In the genomic region with DNA sequence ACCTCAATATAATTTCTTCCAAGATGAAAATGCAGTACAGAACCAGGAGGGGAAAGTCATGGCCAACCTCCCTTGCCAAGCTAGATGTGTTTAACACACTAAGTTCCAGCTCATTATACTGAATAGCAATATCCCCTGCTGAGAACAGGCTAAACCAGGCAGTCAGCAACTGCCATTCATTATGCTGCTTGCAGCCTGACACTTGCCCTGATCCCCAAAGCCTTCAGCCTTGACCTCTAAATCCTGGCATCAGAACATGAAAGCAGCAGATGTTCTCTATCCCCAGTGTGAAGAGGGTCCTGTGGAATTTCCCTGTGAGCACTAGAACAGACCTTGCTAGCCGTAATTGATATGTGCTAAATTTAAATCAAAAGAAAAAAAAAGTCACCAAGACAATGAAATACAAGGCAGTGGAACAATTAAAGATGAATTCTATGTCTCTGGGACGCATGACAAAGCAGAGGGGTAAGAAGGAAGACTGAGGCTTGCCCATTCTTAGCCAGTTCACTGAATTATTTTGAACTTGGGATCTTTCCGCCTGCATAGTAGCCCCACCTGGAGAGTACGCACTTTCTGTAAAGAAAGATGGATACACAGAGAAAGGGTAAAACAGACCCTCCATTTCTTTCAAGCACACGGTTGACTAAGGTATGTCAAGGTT, we compare ENCODE assay signal across 15 mouse cellular contexts. TPM values are rescaled to one million over a fixed set of nuclear protein-coding genes. Genes with fewer than 3 reads are reported as not detected.
A peak's percentile ranks its signal among the peaks of the same experiment; 100 is the strongest.
DNase-seq lines count a peak whose midpoint lies in the region; ATAC-seq lines count a peak whose summit lies in the region.
"Had no signal": no experiment of that assay in that cellular context is flagged by ENCODE, and none has a peak within 500 bp of the region (broad histone marks: within the 10 kb centered on the region; RNA-seq: fewer than 3 reads in every experiment).

No protein-coding gene starts in this region.

- no peaks in the 10 kb centered on the region for H3K27me3 ChIP-seq in neural tube, embryonic 15.5 days (replicated peaks)
- no peaks in the 10 kb centered on the region for H3K27me3 ChIP-seq in limb, embryonic 13.5 days
- H3K27me3 ChIP-seq: heart, embryonic 13.5 days had no signal

- no peak overlapping the region for H3K9ac ChIP-seq in neural tube, embryonic 15.5 days (replicated peaks)
- H3K9ac ChIP-seq in limb, embryonic 13.5 days = no peak overlapping the region
- H3K9ac ChIP-seq: heart, embryonic 13.5 days had no signal

- ATAC-seq in neural tube, embryonic 15.5 days (ENCODE audit: low FRiP score) = no peak
- ATAC-seq in limb, embryonic 13.5 days (ENCODE audit: low FRiP score, low read depth) = peak; percentile 35; the same call in 1 of the 2 replicates
- ATAC-seq: CD4-positive, CD25-positive, alpha-beta regulatory T cell, adult 4 months; Patski had no signal

- H3K4me3 ChIP-seq in neural tube, embryonic 15.5 days (replicated peaks) = no peak overlapping the region
- H3K4me3 ChIP-seq in limb, embryonic 13.5 days = no peak overlapping the region
- H3K4me3 ChIP-seq: heart, embryonic 13.5 days had no signal

- H3K27ac ChIP-seq in neural tube, embryonic 15.5 days (replicated peaks) = no peak overlapping the region
- H3K27ac ChIP-seq in limb, embryonic 13.5 days = no peak overlapping the region
- H3K27ac ChIP-seq: heart, embryonic 13.5 days had no signal

- H3K9me3 ChIP-seq in neural tube, embryonic 15.5 days (replicated peaks) = 0 out of 2 replicates have a peak, but pooled peaks cover 2% of the 10 kb centered on the region
- H3K9me3 ChIP-seq in limb, embryonic 13.5 days = no peaks in the 10 kb centered on the region

- no peak overlapping the region for H3K4me2 ChIP-seq in neural tube, embryonic 15.5 days
- no peak overlapping the region for H3K4me2 ChIP-seq in limb, embryonic 13.5 days (replicated peaks)
- H3K4me2 ChIP-seq: heart, embryonic 13.5 days had no signal

- 67% methylated on average over 5 of the region's 5 CpGs for WGBS in neural tube, embryonic 15.5 days
- WGBS in limb, embryonic 13.5 days = 51% methylated on average over 5 of the region's 5 CpGs

- peaks cover 13% of the 10 kb centered on the region for H3K4me1 ChIP-seq in neural tube, embryonic 15.5 days
- H3K4me1 ChIP-seq in limb, embryonic 13.5 days = peaks cover 20% of the 10 kb centered on the region

- H3K36me3 ChIP-seq in neural tube, embryonic 15.5 days = no peaks in the 10 kb centered on the region
- H3K36me3 ChIP-seq in limb, embryonic 13.5 days = no peaks in the 10 kb centered on the region
- H3K36me3 ChIP-seq: heart, embryonic 13.5 days had no signal

- DNase-seq in neural tube, embryonic 10.5 days (ENCODE audit: extremely low spot score, low spot score) = peak; percentile 37
- DNase-seq in forelimb bud, embryonic 11.5 days (ENCODE audit: low read depth, low spot score) = peak; percentile 63
- no peak for DNase-seq in frontal cortex, adult 2 months (ENCODE audit: extremely low spot score in 1 of 2, low spot score in 1 of 2)
- DNase-seq in thymus, postnatal 0 days (ENCODE audit: low spot score) = no peak
- DNase-seq in liver = no peak
- DNase-seq in cerebellum, postnatal 14 days = no peak
- DNase-seq: kidney, adult 11 months; lung, postnatal 10 days; thymus, postnatal 14 days had no signal

RNA-seq across cellular contexts. Expression of a gene that starts 56.7 kb away (rescaled TPM):
- 3.0 and 3.1 TPM in 2 replicates for polyA plus RNA-seq in neural tube, embryonic 15.5 days (2015; fragmentation: Nextera tagmentation; extraction: Ambion mirVana)
- 2.0 and 2.6 TPM in 2 replicates for polyA plus RNA-seq in limb, embryonic 13.5 days (2015; fragmentation: Nextera tagmentation; extraction: Ambion mirVana)
- 16.2 and 20.8 TPM in 2 replicates for polyA plus RNA-seq in frontal cortex, adult 2 months (2012; rRNA removed)
- 9.9 and 14.1 TPM in 2 replicates for polyA plus RNA-seq in thymus, postnatal 0 days (2015; fragmentation: Nextera tagmentation; extraction: Ambion mirVana)
- polyA plus RNA-seq: liver, adult 2 months had no signal

Comparison
In these comparisons a context has a peak if more than half of its experiments do, and no peak if none do; other contexts are left out.
1. DNase-seq: peak in neural tube, embryonic 10.5 days (single experiment) and forelimb bud, embryonic 11.5 days (single experiment); none in frontal cortex, adult 2 months (0 of 2), thymus, postnatal 0 days (single experiment), liver (single experiment) and cerebellum, postnatal 14 days (0 of 2).